Mouse (Mus musculus) kidney, adult 2 months (tissue): ENCODE measurements around the gene Cic.

Experiments used
- CTCF ChIP-seq: fragments of 200-500 bp; conservative IDR thresholded peaks from 2 replicates; pipeline ENCODE4 v1.5.1; 2011; ENCODE audit warnings: low read depth, mild to moderate bottlenecking, control low read depth, low read length, moderate library complexity, mixed read lengths; ENCODE audit not compliant: insufficient read depth, insufficient read length
- POLR2A ChIP-seq: fragments of 200-500 bp; IDR thresholded peaks from one replicate; pipeline ENCODE4 v1.6.1; 2011; ENCODE audit warnings: low read depth, low read length, control low read depth

DNA sequence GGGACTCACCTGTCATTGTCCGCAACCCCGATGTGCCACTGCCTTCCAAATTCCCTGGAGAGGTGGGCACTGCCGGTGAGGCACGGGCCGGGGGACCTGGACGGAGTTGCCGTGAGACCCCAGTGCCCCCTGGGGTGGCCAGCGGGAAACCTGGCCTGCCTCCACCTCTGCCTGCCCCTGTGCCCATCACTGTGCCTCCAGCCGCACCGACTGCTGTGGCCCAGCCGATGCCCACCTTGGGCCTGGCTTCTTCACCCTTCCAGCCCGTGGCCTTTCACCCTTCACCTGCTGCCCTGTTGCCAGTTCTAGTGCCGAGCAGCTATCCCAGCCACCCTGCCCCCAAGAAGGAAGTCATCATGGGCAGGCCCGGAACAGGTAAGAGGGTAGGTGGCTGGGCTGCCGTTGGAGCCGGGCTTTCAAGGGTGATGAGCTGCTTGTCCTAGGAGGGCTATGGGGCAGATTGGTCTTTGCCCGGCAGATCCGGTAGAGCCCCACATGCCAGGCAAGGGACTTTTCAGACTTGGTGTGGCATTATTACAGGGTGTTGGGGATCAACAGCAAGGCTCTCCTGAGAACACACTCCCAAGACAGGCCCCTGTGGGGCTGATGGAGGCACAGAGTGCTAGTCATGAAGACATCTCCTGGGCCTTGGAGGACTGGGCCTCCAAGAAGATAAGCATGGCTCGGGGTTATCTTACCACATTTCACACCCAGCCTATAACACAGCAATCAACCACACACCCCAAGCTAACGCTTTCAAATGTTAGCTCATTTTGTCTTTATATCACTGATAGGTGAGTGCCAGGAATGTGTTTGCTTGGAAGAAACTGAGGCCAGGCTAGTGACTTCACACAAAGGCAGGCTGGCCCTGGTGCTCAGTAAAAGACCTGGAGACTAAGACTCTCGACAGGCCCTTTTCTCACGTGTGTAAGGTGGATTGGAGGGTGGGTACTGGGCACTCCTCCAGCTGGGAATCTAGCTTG is 6.0 kb downstream of the Cic start:
- TF ChIP-seq CTCF: no peak
- no peak for TF ChIP-seq POLR2A
